Mouse (Mus musculus): ENCODE results near the gene Ppp3r1. TPM values are rescaled to one million over a fixed set of nuclear protein-coding genes. Genes with fewer than 3 reads are reported as not detected.
"Not testable (repeated sequence)": the region's sequence is repeated elsewhere in the genome, so short reads cannot be mapped to it uniquely, and the experiment has no call there.

The Ppp3r1 gene
- polyA plus RNA-seq, 1 experiment from 2014 or later: 67.8 TPM

GRCm38 (mm10) chr11:17200936-17201335, 41.9 kb downstream of the Ppp3r1 start:
- Histone ChIP-seq H3K9ac (no peak overlapping the region), H3K36me3 (peaks cover 89% of the 10 kb centered on the region), H3K4me3 (no peak overlapping the region), H3K4me1 (no peaks in the 10 kb centered on the region), H3K27ac (replicated peaks) (no peak overlapping the region), H3K9me3 (no peaks in the 10 kb centered on the region), H3K27me3 (replicated peaks) (no peaks in the 10 kb centered on the region), H3K4me2 (no peak overlapping the region)
- 87% methylated on average over 4 of the region's 4 CpGs for WGBS
- ATAC-seq (ENCODE audit: extremely low read depth, insufficient number of reproducible peaks, low FRiP score, low TSS enrichment): no peak

GRCm38 (mm10) chr11:17202481-17202880, 43.4 kb downstream of the Ppp3r1 start:
- Histone ChIP-seq H3K4me3 (no peak overlapping the region), H3K4me2 (no peak overlapping the region), H3K9ac (no peak overlapping the region), H3K27ac (replicated peaks) (no peak overlapping the region), H3K4me1 (no peaks in the 10 kb centered on the region), H3K27me3 (replicated peaks) (no peaks in the 10 kb centered on the region), H3K36me3 (peaks cover 85% of the 10 kb centered on the region), H3K9me3 (no peaks in the 10 kb centered on the region)
- 82% methylated on average over 6 of the region's 6 CpGs for WGBS
- no peak for ATAC-seq (ENCODE audit: extremely low read depth, insufficient number of reproducible peaks, low FRiP score, low TSS enrichment)

GRCm38 (mm10) chr11:17211258-17212140, 52.4 kb downstream of the Ppp3r1 start, which contains the start of gene Pno1:
Gene Pno1 (minus strand): TSS chr11:17211568.
- peak; percentile 98 for ATAC-seq (ENCODE audit: extremely low read depth, insufficient number of reproducible peaks, low FRiP score, low TSS enrichment)
- Histone ChIP-seq H3K36me3 (peaks cover 24% of the 10 kb centered on the region), H3K4me3 (peak within 1 kb of the TSS; percentile 96), H3K9ac (peak within 1 kb of the TSS; percentile 86), H3K4me2 (peak within 1 kb of the TSS; percentile 92), H3K27me3 (replicated peaks) (no peaks in the 10 kb centered on the region), H3K4me1 (peaks cover 25% of the 10 kb centered on the region), H3K9me3 (no peaks in the 10 kb centered on the region), H3K27ac (replicated peaks) (peak within 1 kb of the TSS; percentile 87)
- under 1% methylated on average over 65 of the region's 65 CpGs for WGBS

- no peaks in the 10 kb centered on the region for H3K9me3 ChIP-seq
- peak overlapping the region; percentile 96 for H3K4me3 ChIP-seq
- peak overlapping the region; percentile 86 for H3K9ac ChIP-seq
- H3K4me2 ChIP-seq: peak overlapping the region; percentile 92
- H3K27me3 ChIP-seq (replicated peaks): no peaks in the 10 kb centered on the region
- 1% methylated on average over 10 of the region's 10 CpGs for WGBS
- peaks cover 25% of the 10 kb centered on the region for H3K4me1 ChIP-seq
- peaks cover 21% of the 10 kb centered on the region for H3K36me3 ChIP-seq
- ATAC-seq (ENCODE audit: extremely low read depth, insufficient number of reproducible peaks, low FRiP score, low TSS enrichment): no peak
- H3K27ac ChIP-seq (replicated peaks): peak overlapping the region; percentile 87
These were observed 53.1 kb downstream of the Ppp3r1 start for GRCm38 (mm10) chr11:17212141-17212495.

GRCm38 (mm10) chr11:17212903-17213509, 53.9 kb downstream of the Ppp3r1 start:
- H3K4me2 ChIP-seq: peak overlapping the region; percentile 92
- no peak overlapping the region for H3K27ac ChIP-seq (replicated peaks)
- peaks cover 15% of the 10 kb centered on the region for H3K36me3 ChIP-seq
- peak overlapping the region; percentile 96 for H3K4me3 ChIP-seq
- H3K9me3 ChIP-seq: no peaks in the 10 kb centered on the region
- peak overlapping the region; percentile 86 for H3K9ac ChIP-seq
- H3K4me1 ChIP-seq: peaks cover 25% of the 10 kb centered on the region
- H3K27me3 ChIP-seq (replicated peaks): no peaks in the 10 kb centered on the region
- 36% methylated on average over 5 of the region's 5 CpGs for WGBS
- ATAC-seq (ENCODE audit: extremely low read depth, insufficient number of reproducible peaks, low FRiP score, low TSS enrichment): no peak

- Histone ChIP-seq H3K4me2 (no peak overlapping the region), H3K9me3 (no peaks in the 10 kb centered on the region), H3K9ac (no peak overlapping the region), H3K27me3 (replicated peaks) (no peaks in the 10 kb centered on the region), H3K4me1 (peaks cover 21% of the 10 kb centered on the region), H3K36me3 (peaks cover 1% of the 10 kb centered on the region), H3K27ac (replicated peaks) (no peak overlapping the region), H3K4me3 (no peak overlapping the region)
- WGBS: 89% methylated on average over 3 of the region's 3 CpGs
- no peak for ATAC-seq (ENCODE audit: extremely low read depth, insufficient number of reproducible peaks, low FRiP score, low TSS enrichment)
These were observed 56.4 kb downstream of the Ppp3r1 start for GRCm38 (mm10) chr11:17215475-17215874.

- WGBS: 91% methylated on average over 8 of the region's 8 CpGs
- H3K4me1 ChIP-seq: no peaks in the 10 kb centered on the region
- H3K4me2 ChIP-seq: no peak overlapping the region
- peaks cover 36% of the 10 kb centered on the region for H3K36me3 ChIP-seq
- no peaks in the 10 kb centered on the region for H3K27me3 ChIP-seq (replicated peaks)
- H3K9ac ChIP-seq: no peak overlapping the region
- H3K27ac ChIP-seq (replicated peaks): no peak overlapping the region
- H3K9me3 ChIP-seq: no peaks in the 10 kb centered on the region
- H3K4me3 ChIP-seq: no peak overlapping the region
- ATAC-seq (ENCODE audit: extremely low read depth, insufficient number of reproducible peaks, low FRiP score, low TSS enrichment): no peak
These were observed 62.1 kb downstream of the Ppp3r1 start for GRCm38 (mm10) chr11:17221126-17221525.

- peak; percentile 51; the same call in 1 of the 2 replicates for ATAC-seq (ENCODE audit: extremely low read depth, insufficient number of reproducible peaks, low FRiP score, low TSS enrichment)
- H3K9ac ChIP-seq: 0 out of 2 replicates have a peak overlapping the region, but pooled peaks have one; percentile 8
- H3K9me3 ChIP-seq: no peaks in the 10 kb centered on the region
- H3K4me2 ChIP-seq: peak overlapping the region; percentile 52
- peaks cover 35% of the 10 kb centered on the region for H3K4me1 ChIP-seq
- 35% methylated on average over 5 of the region's 5 CpGs for WGBS
- H3K27ac ChIP-seq (replicated peaks): peak overlapping the region; percentile 65
- peak overlapping the region; percentile 16; the same call in 1 of the 2 replicates for H3K4me3 ChIP-seq
- peaks cover 32% of the 10 kb centered on the region for H3K36me3 ChIP-seq
- H3K27me3 ChIP-seq (replicated peaks): no peaks in the 10 kb centered on the region
These were observed 73.7 kb downstream of the Ppp3r1 start for GRCm38 (mm10) chr11:17232792-17233191.

- H3K9me3 ChIP-seq: no peaks in the 10 kb centered on the region
- H3K9ac ChIP-seq: no peak overlapping the region
- H3K36me3 ChIP-seq: peaks cover 16% of the 10 kb centered on the region
- 67% methylated on average over 5 of the region's 5 CpGs for WGBS
- no peak overlapping the region for H3K27ac ChIP-seq (replicated peaks)
- no peak overlapping the region for H3K4me3 ChIP-seq
- no peak overlapping the region for H3K4me2 ChIP-seq
- H3K27me3 ChIP-seq (replicated peaks): no peaks in the 10 kb centered on the region
- no peak for ATAC-seq (ENCODE audit: extremely low read depth, insufficient number of reproducible peaks, low FRiP score, low TSS enrichment)
- peaks cover 20% of the 10 kb centered on the region for H3K4me1 ChIP-seq
These were observed 77.5 kb downstream of the Ppp3r1 start for GRCm38 (mm10) chr11:17236449-17237037.

- not testable (repeated sequence) for ATAC-seq (ENCODE audit: extremely low read depth, insufficient number of reproducible peaks, low FRiP score, low TSS enrichment)
These were observed 79.5 kb downstream of the Ppp3r1 start for GRCm38 (mm10) chr11:17238598-17238997.

GRCm38 (mm10) chr11:17248715-17249114, 89.7 kb downstream of the Ppp3r1 start:
- H3K9ac ChIP-seq: no peak overlapping the region

More at GRCm38 (mm10) chr11:17238598-17238997, 79.5 kb downstream of the Ppp3r1 start:
- not testable (repeated sequence) for H3K4me3 ChIP-seq; H3K9me3 ChIP-seq; H3K27ac ChIP-seq (replicated peaks); H3K27me3 ChIP-seq (replicated peaks); H3K9ac ChIP-seq; H3K4me2 ChIP-seq; H3K4me1 ChIP-seq
- peaks cover 16% of the 10 kb centered on the region for H3K36me3 ChIP-seq
- 82% methylated on average over 5 of the region's 5 CpGs for WGBS

More at GRCm38 (mm10) chr11:17248715-17249114, 89.7 kb downstream of the Ppp3r1 start:
- no peak for ATAC-seq (ENCODE audit: extremely low read depth, insufficient number of reproducible peaks, low FRiP score, low TSS enrichment)
- H3K4me2 ChIP-seq: no peak overlapping the region
- 0 out of 2 replicates have a peak, but pooled peaks cover 2% of the 10 kb centered on the region for H3K9me3 ChIP-seq
- no peaks in the 10 kb centered on the region for H3K36me3 ChIP-seq
- no peaks in the 10 kb centered on the region for H3K27me3 ChIP-seq (replicated peaks)
- H3K27ac ChIP-seq (replicated peaks): no peak overlapping the region
- H3K4me1 ChIP-seq: no peaks in the 10 kb centered on the region
- H3K4me3 ChIP-seq: no peak overlapping the region

All from heart, embryonic 13.5 days (tissue).